Comparison of ENCODE assay signal across 11 mouse cellular contexts in genomic region chr16:51937298-51937697, GRCm38 (mm10).
DNase-seq lines count a peak whose midpoint lies in the region; ATAC-seq and TF ChIP-seq lines count a peak whose summit lies in the region.
"Had no signal": no experiment of that assay in that cellular context is flagged by ENCODE, and none has a peak within 500 bp of the region (broad histone marks: within the 10 kb centered on the region; RNA-seq: fewer than 3 reads in every experiment).

No protein-coding gene starts in this region.

- no peak for TF ChIP-seq EP300 in stomach, postnatal 0 days (optimal IDR thresholded peaks at IDR 0.05)

- intact Hi-C loops in gastrocnemius, adult 2 months (cut with DNase I), result no loop called here

- no peak overlapping the region for H3K9ac ChIP-seq in stomach, postnatal 0 days (ENCODE audit: low read length)

- H3K4me1 ChIP-seq in stomach, postnatal 0 days (replicated peaks; ENCODE audit: control insufficient read depth, insufficient read depth), result no peaks in the 10 kb centered on the region; the same call in 1 of the 2 replicates

- H3K27me3 ChIP-seq in stomach, postnatal 0 days (ENCODE audit: control insufficient read depth, insufficient read depth, low read length), result no peaks in the 10 kb centered on the region

- H3K27ac ChIP-seq in gastrocnemius, adult 2 months, result no peak overlapping the region
- no peak overlapping the region for H3K27ac ChIP-seq in stomach, postnatal 0 days (replicated peaks)

- no peak for TF ChIP-seq CTCF in gastrocnemius, adult 2 months (IDR thresholded peaks at IDR 0.05)
- TF ChIP-seq CTCF in stomach, postnatal 0 days (IDR thresholded peaks at IDR 0.05; ENCODE audit: low read depth), result no peak

- ATAC-seq in stomach, postnatal 0 days (ENCODE audit: low FRiP score, low TSS enrichment), result no peak

- peak; percentile 28 for DNase-seq in gastrocnemius, adult 2 months
- DNase-seq in gastrocnemius, adult 8-10 months (ENCODE audit: low spot score in 2 of 2), result no peak
- peak; percentile 90 to 93 for DNase-seq in cerebellum, postnatal 25 days
- DNase-seq in layer of hippocampus, adult 9-11 months, result peak; percentile 82
- peak; percentile 77 to 82 for DNase-seq in right cerebral cortex, postnatal 10 days (ENCODE audit: low spot score in 2 of 2)
- DNase-seq in spleen, postnatal 4 days (ENCODE audit: low spot score in 2 of 2), result no peak
- DNase-seq in stomach, postnatal 0 days (ENCODE audit: low spot score), result no peak
- no peak for DNase-seq in kidney, postnatal 25 days
- DNase-seq: adrenal gland, adult 8-10 months; thymus, adult 2 months had no signal

- WGBS in stomach, postnatal 0 days, result 77% methylated on average over 9 of the region's 9 CpGs

- no peaks in the 10 kb centered on the region for H3K9me3 ChIP-seq in stomach, postnatal 0 days (ENCODE audit: control insufficient read depth, low read length)

- H3K4me2 ChIP-seq in stomach, postnatal 0 days (replicated peaks; ENCODE audit: low read depth), result no peak overlapping the region

- H3K36me3 ChIP-seq in stomach, postnatal 0 days (ENCODE audit: control insufficient read depth, insufficient read depth, low read length), result no peaks in the 10 kb centered on the region

- H3K4me3 ChIP-seq in gastrocnemius, adult 2 months, result peak overlapping the region; percentile 5
- H3K4me3 ChIP-seq in stomach, postnatal 0 days (ENCODE audit: low read depth, low read length), result no peak overlapping the region
- H3K4me3 ChIP-seq: erythroblast, embryonic 14.5 days had no signal

Comparison
In these comparisons a context has a peak if more than half of its experiments do, and no peak if none do; other contexts are left out.
1. DNase-seq: peak in gastrocnemius, adult 2 months (single experiment), cerebellum, postnatal 25 days (2 of 2), layer of hippocampus, adult 9-11 months (single experiment) and right cerebral cortex, postnatal 10 days (2 of 2); none in gastrocnemius, adult 8-10 months (0 of 2), spleen, postnatal 4 days (0 of 2), stomach, postnatal 0 days (single experiment) and kidney, postnatal 25 days (0 of 2).